Mouse (Mus musculus) heart, adult 2 months (tissue): ENCODE data around the gene Unc13a.

Source experiments
- CTCF ChIP-seq: fragments of 200-600 bp; IDR thresholded peaks from 2 replicates; pipeline ENCODE4 v1.8.1; 2022; ENCODE audit warnings: antibody characterized with exemption, mild to moderate bottlenecking, moderate library complexity
- EP300 ChIP-seq: fragments of 200-500 bp; IDR thresholded peaks from 2 replicates; pipeline ENCODE4 v1.6.1; 2011; ENCODE audit warnings: low read depth, low read length, control low read depth; ENCODE audit not compliant: insufficient read depth
- POLR2A ChIP-seq: fragments of 200-500 bp; IDR thresholded peaks from 2 replicates; pipeline ENCODE4 v1.6.1; 2011; ENCODE audit warnings: mild to moderate bottlenecking, low read depth, low read length, control low read depth; ENCODE audit not compliant: insufficient read depth

DNA sequence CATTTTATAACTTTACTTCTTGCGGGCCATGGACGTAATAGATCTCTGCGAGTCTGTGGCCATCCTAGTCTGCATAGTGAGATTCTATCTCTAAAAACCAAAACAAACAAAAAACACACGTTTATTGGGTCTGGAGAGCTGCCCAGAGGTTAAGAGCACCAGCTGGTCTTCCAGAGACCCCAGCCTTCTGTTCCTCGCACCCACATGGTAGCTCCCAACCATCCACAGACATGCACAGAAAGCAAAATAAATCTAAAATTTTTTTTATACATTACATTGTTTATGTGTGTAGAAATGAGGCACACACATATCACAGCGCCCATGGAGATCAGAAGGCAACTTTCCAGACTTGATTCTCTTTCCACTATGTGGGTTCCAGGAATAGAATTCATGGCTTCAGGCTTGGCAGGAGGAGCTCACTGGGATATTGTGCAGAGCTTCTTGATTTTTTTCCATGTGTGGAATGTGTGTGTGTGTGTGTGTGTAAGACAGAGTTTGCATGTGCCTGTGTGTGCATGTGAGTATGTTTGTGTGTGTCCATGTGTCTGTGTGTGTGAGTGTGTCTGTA is 695 bp upstream of the Unc13a start:
- TF ChIP-seq CTCF (no peak), POLR2A (no peak), EP300 (no peak)
